Mouse (Mus musculus) liver, postnatal 0 days (tissue): ENCODE results near the gene Cux1. TPM values are rescaled to one million over a fixed set of nuclear protein-coding genes. Genes with fewer than 3 reads are reported as not detected.

Experiments used
- ATAC-seq: fragments of 200-750 bp; cut with Nextera tagmentation; 2 replicates; pipeline ENCODE4 v1.8.0; 2017; ENCODE audit warnings: mild to moderate bottlenecking, moderate library complexity
- DNase-seq: peaks from one replicate; pipeline ENCODE4 v3.0.0-alpha.2; 2016
- H3K27ac ChIP-seq: fragments of 300-500 bp; sonication (generic); 2 replicates; pipeline ENCODE4 v1.5.1; 2014; ENCODE audit warnings: antibody characterized with exemption, moderate library complexity, mild to moderate bottlenecking, low read depth
- H3K27me3 ChIP-seq: fragments of 300-500 bp; sonication (generic); 2 replicates; pipeline ENCODE4 v1.6.1; 2014; ENCODE audit warnings: low read length, control low read depth, mixed read lengths; ENCODE audit not compliant: insufficient read depth
- H3K36me3 ChIP-seq: fragments of 300-500 bp; sonication (generic); replicated peaks from 2 replicates; pipeline ENCODE4 v1.6.1; 2014; ENCODE audit warnings: mild to moderate bottlenecking, control low read depth, low read length, moderate library complexity, mixed read lengths; ENCODE audit not compliant: insufficient read depth
- H3K4me1 ChIP-seq: fragments of 300-500 bp; sonication (generic); 2 replicates; pipeline ENCODE4 v1.6.1; 2014; ENCODE audit warnings: antibody characterized with exemption, mild to moderate bottlenecking, control low read depth; ENCODE audit not compliant: insufficient read depth
- H3K4me2 ChIP-seq: fragments of 300-500 bp; sonication (generic); 2 replicates; pipeline ENCODE4 v1.6.1; 2014; ENCODE audit warnings: low read depth, mild to moderate bottlenecking, low read length, moderate library complexity, mixed read lengths
- H3K4me3 ChIP-seq: fragments of 300-500 bp; sonication (generic); 2 replicates; pipeline ENCODE4 v1.5.1; 2014; ENCODE audit warnings: low read depth, low read length
- H3K9ac ChIP-seq: fragments of 300-500 bp; sonication (generic); replicated peaks from 2 replicates; pipeline ENCODE4 v1.6.1; 2014; ENCODE audit warnings: mild to moderate bottlenecking, moderate library complexity
- H3K9me3 ChIP-seq: fragments of 300-500 bp; sonication (generic); 2 replicates; pipeline ENCODE4 v1.6.1; 2016; ENCODE audit warnings: mild to moderate bottlenecking, control low read depth, low read length, mixed read lengths
- CTCF ChIP-seq: sonication (generic); IDR thresholded peaks from 2 replicates; pipeline ENCODE4 v1.5.1; 2016; ENCODE audit warnings: antibody characterized with exemption, low read depth
- EP300 ChIP-seq: IDR thresholded peaks from 2 replicates; pipeline ENCODE4 v1.6.1; 2016; ENCODE audit warnings: antibody characterized with exemption, low read depth, mild to moderate bottlenecking
- WGBS: fragments of 180-500 bp; shearing (Covaris S2); extraction: QIAGEN DNeasy Blood & Tissue Kit; methylation state at CpG from one replicate; pipeline ENCODE4 v1.1.7; 2014; ENCODE audit not compliant: insufficient replicate concordance; 5-methylcytosine and 5-hydroxymethylcytosine counted together
- polyA plus RNA-seq: library from polyadenylated mRNA; unstranded; fragments of >200 nt; fragmentation: Nextera tagmentation; extraction: Ambion mirVana; gene quantifications from 2 replicates; pipeline ENCODE4 v1.2.1, GENCODE M21; 2015

Cux1 gene
- polyA plus RNA-seq, 1 experiment from 2014 or later = 10.7 TPM

GRCm38 (mm10) chr5:136292971-136293418 lies 274.3 kb downstream of the Cux1 start:
- Histone ChIP-seq H3K27ac (no peak overlapping the region), H3K9ac (no peak overlapping the region), H3K9me3 (no peaks in the 10 kb centered on the region), H3K27me3 (no peaks in the 10 kb centered on the region), H3K4me2 (no peak overlapping the region), H3K36me3 (peaks cover 12% of the 10 kb centered on the region), H3K4me1 (no peaks in the 10 kb centered on the region), H3K4me3 (no peak overlapping the region)
- WGBS = 82% methylated on average over 4 of the region's 4 CpGs
- DNase-seq (no peak), ATAC-seq (no peak)
- TF ChIP-seq EP300 (no peak), CTCF (no peak)

GRCm38 (mm10) chr5:136292361-136292760 lies 274.9 kb downstream of the Cux1 start:
- H3K27ac ChIP-seq = no peak overlapping the region
- H3K9me3 ChIP-seq = no peaks in the 10 kb centered on the region

DNA sequence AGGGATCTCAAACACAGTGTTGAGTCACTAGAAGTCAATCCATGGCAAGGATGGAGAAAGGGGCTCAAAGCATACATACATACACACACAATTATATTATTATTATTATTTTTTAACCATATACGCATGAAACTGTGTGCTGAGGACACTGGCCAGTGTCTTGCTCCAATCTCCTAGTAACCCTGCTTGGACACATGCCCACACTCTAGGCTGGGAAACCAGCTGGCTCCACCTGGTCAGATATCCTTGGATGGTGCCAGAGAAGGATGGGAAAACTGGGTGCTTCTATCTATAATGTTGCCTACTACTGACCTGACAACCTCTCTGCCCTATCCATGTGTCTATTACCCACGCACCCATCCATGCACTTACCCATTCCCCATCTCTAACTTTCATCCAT lies 275.7 kb downstream of the Cux1 start:
- 90% methylated on average over 2 of the region's 2 CpGs for WGBS
- TF ChIP-seq EP300 = no peak
- no peak for TF ChIP-seq CTCF

More at GRCm38 (mm10) chr5:136292361-136292760, 274.9 kb downstream of the Cux1 start:
- TF ChIP-seq CTCF = no peak
- no peak for TF ChIP-seq EP300
- no peaks in the 10 kb centered on the region for H3K4me1 ChIP-seq
- ATAC-seq (no peak), DNase-seq (no peak)
- H3K4me2 ChIP-seq = no peak overlapping the region
- 84% methylated on average over 2 of the region's 2 CpGs for WGBS
- H3K4me3 ChIP-seq = no peak overlapping the region
- no peak overlapping the region for H3K9ac ChIP-seq
- H3K36me3 ChIP-seq = peaks cover 12% of the 10 kb centered on the region
- H3K27me3 ChIP-seq = no peaks in the 10 kb centered on the region

DNA sequence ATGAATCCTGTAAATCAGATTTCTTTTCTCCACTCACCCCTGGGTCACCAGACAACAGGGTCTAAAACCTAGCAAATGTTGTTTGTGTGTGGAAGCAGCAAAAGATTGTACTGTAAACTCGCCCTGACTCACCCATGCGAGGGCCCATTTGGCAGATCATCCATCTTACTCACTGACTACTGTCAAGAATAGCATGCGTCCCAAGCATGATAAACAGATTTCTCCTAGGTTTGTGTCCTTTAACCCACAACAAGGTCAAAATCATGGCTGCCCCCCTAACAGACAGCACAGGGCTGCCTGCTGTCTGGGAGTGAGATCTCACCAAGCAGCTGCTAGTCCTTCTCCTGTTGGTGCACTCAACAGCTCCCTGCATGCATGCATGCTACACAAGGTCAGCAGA lies 277.5 kb downstream of the Cux1 start:
- DNase-seq = no peak
- no peaks in the 10 kb centered on the region for H3K9me3 ChIP-seq
- no peak overlapping the region for H3K27ac ChIP-seq
- H3K4me3 ChIP-seq = no peak overlapping the region
- H3K36me3 ChIP-seq = peaks cover 19% of the 10 kb centered on the region; the same call in 1 of the 2 replicates
- no peak overlapping the region for H3K4me2 ChIP-seq
- no peak overlapping the region for H3K9ac ChIP-seq
- TF ChIP-seq CTCF (no peak), EP300 (no peak)
- no peaks in the 10 kb centered on the region for H3K27me3 ChIP-seq
- H3K4me1 ChIP-seq = no peaks in the 10 kb centered on the region
- no peak for ATAC-seq
- 76% methylated on average over 3 of the region's 3 CpGs for WGBS

More for the DNA sequence above, 275.7 kb downstream of the Cux1 start:
- Histone ChIP-seq H3K9ac (no peak overlapping the region), H3K4me2 (no peak overlapping the region), H3K36me3 (peaks cover 10% of the 10 kb centered on the region), H3K27ac (no peak overlapping the region), H3K4me1 (no peaks in the 10 kb centered on the region), H3K27me3 (no peaks in the 10 kb centered on the region), H3K4me3 (no peak overlapping the region), H3K9me3 (no peaks in the 10 kb centered on the region)
- DNase-seq (no peak), ATAC-seq (no peak)

DNA sequence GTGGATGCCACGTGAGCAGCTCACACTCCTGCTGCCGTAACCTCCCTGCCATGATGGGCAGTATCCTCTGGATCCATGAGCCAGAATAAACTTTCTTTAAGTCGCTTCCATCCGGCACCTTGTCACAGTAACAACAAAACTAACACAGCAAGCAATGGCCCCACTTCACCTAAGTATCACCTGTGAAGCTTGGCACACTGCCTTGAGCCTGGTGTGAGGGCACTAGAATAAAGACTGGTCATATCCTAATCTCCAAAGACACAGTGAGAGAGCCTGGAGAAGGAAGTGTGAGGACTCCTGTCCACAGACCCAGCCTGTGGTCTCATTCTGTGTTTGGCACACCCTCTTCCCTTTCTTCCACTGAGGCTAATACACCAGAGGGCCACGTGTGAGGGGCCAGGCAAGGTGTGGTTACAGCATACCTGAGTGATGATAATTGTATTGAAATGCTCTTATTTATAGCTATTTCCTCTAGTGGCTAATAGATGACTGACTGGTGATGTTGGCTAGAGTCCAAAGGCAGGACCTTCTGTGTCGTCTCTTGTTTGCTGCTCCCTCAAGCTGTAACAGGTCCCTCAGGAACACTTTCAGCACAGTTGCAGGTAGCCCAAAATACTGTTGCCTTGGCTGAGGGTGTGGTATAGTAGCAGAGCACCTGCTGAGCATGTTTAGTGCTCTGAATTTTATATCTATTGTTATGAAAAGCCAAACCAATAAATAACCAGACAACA lies 278.8 kb downstream of the Cux1 start:
- no peaks in the 10 kb centered on the region for H3K27me3 ChIP-seq
- no peaks in the 10 kb centered on the region for H3K4me1 ChIP-seq
- no peak for TF ChIP-seq CTCF
- TF ChIP-seq EP300 = no peak
- no peak overlapping the region for H3K9ac ChIP-seq
- no peak for DNase-seq
- no peaks in the 10 kb centered on the region for H3K9me3 ChIP-seq
- WGBS = 71% methylated on average over 6 of the region's 6 CpGs
- H3K4me2 ChIP-seq = no peak overlapping the region
- no peak overlapping the region for H3K4me3 ChIP-seq
- H3K36me3 ChIP-seq = peaks cover 22% of the 10 kb centered on the region
- H3K27ac ChIP-seq = no peak overlapping the region
- ATAC-seq = no peak

DNA sequence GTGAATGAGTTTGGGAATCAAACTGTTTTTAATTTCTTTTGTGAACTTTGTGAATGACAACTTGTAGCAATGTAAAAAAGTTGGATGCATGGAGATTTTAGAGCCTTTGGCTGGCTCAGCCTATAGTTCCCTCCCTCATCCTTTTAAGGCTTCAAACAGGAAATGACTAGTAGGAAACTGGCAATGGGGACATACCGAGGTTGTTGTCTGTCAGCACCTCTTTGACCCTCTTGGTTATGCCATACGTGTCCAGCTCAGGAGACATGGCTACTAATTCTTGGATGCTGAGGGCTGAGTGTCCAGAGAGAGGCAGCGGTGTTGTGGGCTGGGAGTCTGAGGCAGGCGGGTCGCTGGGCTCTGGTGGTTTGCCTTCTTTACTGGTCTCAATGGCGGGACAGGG lies 280.7 kb downstream of the Cux1 start:
- no peak overlapping the region for H3K27ac ChIP-seq
- 70% methylated on average over 6 of the region's 6 CpGs for WGBS
- no peak overlapping the region for H3K4me2 ChIP-seq
- DNase-seq = no peak
- H3K9me3 ChIP-seq = no peaks in the 10 kb centered on the region
- no peaks in the 10 kb centered on the region for H3K4me1 ChIP-seq
- ATAC-seq = no peak
- no peak for TF ChIP-seq EP300
- no peak for TF ChIP-seq CTCF
- no peak overlapping the region for H3K9ac ChIP-seq
- no peaks in the 10 kb centered on the region for H3K27me3 ChIP-seq
- H3K36me3 ChIP-seq = peaks cover 33% of the 10 kb centered on the region
- no peak overlapping the region for H3K4me3 ChIP-seq
